Mouse (Mus musculus): Measurements from ENCODE around the gene Enah. TPM values are rescaled to one million over a fixed set of nuclear protein-coding genes. Genes with fewer than 3 reads are reported as not detected.

Enah gene
- total RNA-seq (2023), result 0.18 to 0.56 TPM (median 0.32 TPM) in 4 replicates

GRCm38 (mm10) chr1:182019926-182020801, at the start of gene Enah:
Gene Enah (minus strand): TSS chr1:182019990.

Other genes starting within 250 kb of the Enah start
- gene Lbr, start 176.9 kb downstream of the Enah start, total RNA-seq (2023), result 185 to 211 TPM (median 205 TPM) in 4 replicates
- 51.0 to 64.2 TPM (median 55.2 TPM) in 4 replicates for gene Srp9, start 104.7 kb upstream of the Enah start, total RNA-seq (2023)
- gene Vmn1r1, start 144.5 kb upstream of the Enah start, total RNA-seq (2023), result not detected in 4 replicates

Measured in B cell, adult 62 days (primary cell).